Mouse (Mus musculus) layer of hippocampus, adult 18-20 months (tissue): ENCODE results near the gene Plekhg5. TPM values are rescaled to one million over a fixed set of nuclear protein-coding genes. Genes with fewer than 3 reads are reported as not detected.

Experiments used
- DNase-seq, 2 experiments: peaks; one replicate each; pipeline ENCODE4 v3.0.0; 2022; ENCODE audit warnings: low spot score in 2 of 2
- total RNA-seq, 2 experiments: library from RNA; stranded (reverse); gene quantifications; 2 replicates each; pipeline ENCODE4 v1.2.3; 2021

The Plekhg5 gene
- total RNA-seq, 2 experiments from 2014 or later = 147 to 149 TPM

GRCm38 (mm10) chr4:152096927-152097326 lies 24.6 kb downstream of the Plekhg5 start:
- no peak for DNase-seq

GRCm38 (mm10) chr4:152097911-152098799 lies 25.9 kb downstream of the Plekhg5 start:
- DNase-seq = no peak

GRCm38 (mm10) chr4:152100541-152100940 lies 28.2 kb downstream of the Plekhg5 start:
- DNase-seq = peak in 1 of 2 experiments; percentile 69

GRCm38 (mm10) chr4:152101081-152101653 lies 28.9 kb downstream of the Plekhg5 start:
- no peak for DNase-seq

- no peak for DNase-seq
Observed at GRCm38 (mm10) chr4:152101921-152102320, 29.6 kb downstream of the Plekhg5 start.

GRCm38 (mm10) chr4:152103025-152103424 lies 30.7 kb downstream of the Plekhg5 start:
- DNase-seq = peak in 1 of 2 experiments; percentile 84

- no peak for DNase-seq
Observed at GRCm38 (mm10) chr4:152106746-152107145, 34.4 kb downstream of the Plekhg5 start.

- DNase-seq = no peak
Observed at GRCm38 (mm10) chr4:152107493-152107892, 35.2 kb downstream of the Plekhg5 start.

- peak in 1 of 2 experiments; percentile 60 for DNase-seq
Observed at GRCm38 (mm10) chr4:152107971-152108509, 35.7 kb downstream of the Plekhg5 start.

- DNase-seq = no peak
Observed at GRCm38 (mm10) chr4:152108673-152109072, 36.4 kb downstream of the Plekhg5 start.

- DNase-seq = no peak
Observed at GRCm38 (mm10) chr4:152109509-152109908, 37.2 kb downstream of the Plekhg5 start.

- no peak for DNase-seq
Observed at GRCm38 (mm10) chr4:152110689-152111088, 38.4 kb downstream of the Plekhg5 start.

- DNase-seq = no peak
Observed at GRCm38 (mm10) chr4:152112329-152112728, 40.0 kb downstream of the Plekhg5 start.

GRCm38 (mm10) chr4:152114080-152114479 lies 41.8 kb downstream of the Plekhg5 start:
- no peak for DNase-seq

- no peak for DNase-seq
Observed at GRCm38 (mm10) chr4:152115921-152116612, 43.8 kb downstream of the Plekhg5 start, which contains the start of gene Tnfrsf25. TSS of gene Tnfrsf25 (plus strand) at chr4:152115934.

GRCm38 (mm10) chr4:152117538-152117937 lies 45.2 kb downstream of the Plekhg5 start:
- DNase-seq = no peak

- peak in 1 of 2 experiments; percentile 66 for DNase-seq
Observed at GRCm38 (mm10) chr4:152119396-152120292, 47.3 kb downstream of the Plekhg5 start.

GRCm38 (mm10) chr4:152120311-152121182 lies 48.2 kb downstream of the Plekhg5 start:
- no peak for DNase-seq

GRCm38 (mm10) chr4:152121183-152121505 lies 48.8 kb downstream of the Plekhg5 start:
- DNase-seq = no peak
